Mouse (Mus musculus) thymus, adult 2 months (tissue): ENCODE results near the gene Pik3ca.

Experiments used
- CTCF ChIP-seq: fragments of 200-500 bp; IDR thresholded peaks from 2 replicates; pipeline ENCODE4 v1.5.1; 2012; ENCODE audit warnings: mild to moderate bottlenecking, control low read depth, low read length, moderate library complexity, borderline replicate concordance; ENCODE audit not compliant: control insufficient read depth, poor library complexity, insufficient read depth; ENCODE audit errors: extremely low read depth
- POLR2A ChIP-seq: fragments of 200-500 bp; IDR thresholded peaks from 2 replicates; pipeline ENCODE4 v1.6.1; 2012; ENCODE audit warnings: mild to moderate bottlenecking, low read length, control low read depth, moderate library complexity; ENCODE audit not compliant: control insufficient read depth, poor library complexity, insufficient read depth; ENCODE audit errors: extremely low read depth

DNA sequence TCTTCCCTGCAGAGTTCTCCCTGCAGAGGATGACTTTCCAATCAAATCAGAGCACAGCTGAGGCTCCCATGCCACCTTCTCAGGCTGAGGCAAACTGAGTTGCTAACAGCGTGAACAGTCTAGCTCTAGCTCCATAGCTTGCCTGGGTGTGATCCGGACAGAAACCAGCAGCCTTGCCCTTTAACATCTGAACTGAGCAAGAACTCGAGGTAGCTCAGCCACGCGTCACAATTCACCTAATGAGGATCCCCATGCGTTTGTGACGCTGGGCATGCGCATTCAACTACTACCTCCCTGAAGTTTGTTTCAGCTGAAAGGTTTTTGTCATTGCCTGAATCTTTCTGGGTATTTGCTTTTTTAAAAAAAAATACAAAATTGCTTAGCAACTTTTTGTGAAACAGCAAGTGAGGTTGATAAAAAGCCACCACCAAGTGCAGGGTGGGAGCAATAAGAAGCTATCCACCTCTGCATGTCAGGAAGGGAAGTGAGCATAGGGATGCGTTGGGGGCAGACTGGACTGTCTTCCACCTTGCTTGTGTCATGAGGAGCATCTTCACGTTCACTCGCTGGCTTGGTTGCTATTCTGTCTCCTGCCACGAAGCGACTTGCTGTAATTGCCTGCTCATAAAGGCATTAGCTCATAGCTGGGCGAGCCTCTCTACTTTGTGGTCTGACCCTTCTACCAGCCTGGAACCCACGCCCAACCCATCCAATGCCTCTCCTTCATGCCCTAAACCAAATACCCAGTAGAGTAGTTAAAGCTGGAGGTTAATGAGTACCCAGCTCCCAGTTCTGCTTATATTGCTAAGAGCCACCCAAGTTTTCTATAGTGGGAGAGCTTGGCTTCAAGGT, 92.8 kb downstream of the Pik3ca start:
- TF ChIP-seq POLR2A (no peak), CTCF (no peak)
